Mouse (Mus musculus): Measurements from ENCODE around the gene Mark3. TPM values are rescaled to one million over a fixed set of nuclear protein-coding genes. Genes with fewer than 3 reads are reported as not detected.
A peak's percentile ranks its signal among the peaks of the same experiment; 100 is the strongest.

Mark3 gene
- polyA plus RNA-seq, 1 experiment from 2014 or later = 25.8 TPM

GRCm38 (mm10) chr12:111697708-111698107 lies 123.4 kb downstream of the Mark3 start:
- WGBS = 52% methylated on average over 4 of the region's 4 CpGs
- H3K4me1 ChIP-seq (ENCODE audit: insufficient read depth, low read depth, low read length) = peaks cover 16% of the 10 kb centered on the region
- no peaks in the 10 kb centered on the region for H3K36me3 ChIP-seq (ENCODE audit: insufficient read depth, low read length)
- DNase-seq (ENCODE audit: low spot score) (peak; percentile 49), ATAC-seq (no peak)
- H3K27me3 ChIP-seq (replicated peaks; ENCODE audit: insufficient read depth, low read length) = no peaks in the 10 kb centered on the region
- TF ChIP-seq CTCF (IDR thresholded peaks at IDR 0.05) (no peak), EP300 (IDR thresholded peaks at IDR 0.05) (no peak)
- H3K9ac ChIP-seq (replicated peaks; ENCODE audit: low read depth) = no peak overlapping the region
- H3K9me3 ChIP-seq (ENCODE audit: low read length) = no peaks in the 10 kb centered on the region
- H3K4me2 ChIP-seq (replicated peaks; ENCODE audit: low read depth, low read length) = no peak overlapping the region
- no peak overlapping the region for H3K4me3 ChIP-seq (ENCODE audit: low read depth, low read length)
- H3K27ac ChIP-seq (ENCODE audit: low read length) = no peak overlapping the region

DNA sequence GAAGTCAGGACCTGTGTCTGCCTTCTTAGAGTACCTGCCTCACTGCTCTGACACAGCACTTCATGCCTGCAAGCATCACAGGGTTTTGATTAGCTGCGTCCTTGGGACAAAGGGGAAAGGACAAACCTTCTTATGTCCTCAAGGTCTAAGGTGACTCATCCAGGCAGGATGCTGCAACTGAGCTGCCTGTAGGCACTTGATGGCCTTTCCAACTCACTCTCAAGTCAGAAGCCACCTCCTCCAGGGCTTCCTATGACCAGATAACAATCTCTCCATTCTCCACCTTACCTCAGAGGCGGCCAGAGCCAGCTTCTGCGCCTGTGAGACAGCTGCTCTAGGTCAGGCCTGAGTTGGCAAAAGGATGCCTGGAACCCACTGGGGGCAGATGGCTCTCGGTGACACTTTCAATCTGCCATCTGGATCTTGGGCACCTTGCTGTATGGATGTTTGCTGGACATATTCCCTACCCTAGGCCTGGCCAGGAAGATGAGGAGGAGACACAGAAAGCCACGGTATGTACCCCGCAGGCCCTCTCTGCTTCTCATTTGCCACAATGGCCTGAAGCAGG lies 124.1 kb downstream of the Mark3 start:
- Histone ChIP-seq H3K4me2 (replicated peaks; ENCODE audit: low read depth, low read length) (no peak overlapping the region), H3K27ac (ENCODE audit: low read length) (no peak overlapping the region), H3K9me3 (ENCODE audit: low read length) (no peaks in the 10 kb centered on the region), H3K4me3 (ENCODE audit: low read depth, low read length) (no peak overlapping the region), H3K9ac (replicated peaks; ENCODE audit: low read depth) (no peak overlapping the region), H3K4me1 (ENCODE audit: insufficient read depth, low read depth, low read length) (peaks cover 14% of the 10 kb centered on the region), H3K27me3 (replicated peaks; ENCODE audit: insufficient read depth, low read length) (no peaks in the 10 kb centered on the region), H3K36me3 (ENCODE audit: insufficient read depth, low read length) (no peaks in the 10 kb centered on the region)
- 78% methylated on average over 6 of the region's 6 CpGs for WGBS
- ATAC-seq (no peak), DNase-seq (ENCODE audit: low spot score) (no peak)
- TF ChIP-seq CTCF (IDR thresholded peaks at IDR 0.05) = no peak

- Histone ChIP-seq H3K27ac (ENCODE audit: low read length) (no peak overlapping the region), H3K4me2 (replicated peaks; ENCODE audit: low read depth, low read length) (no peak overlapping the region), H3K4me3 (ENCODE audit: low read depth, low read length) (no peak overlapping the region), H3K9ac (replicated peaks; ENCODE audit: low read depth) (no peak overlapping the region), H3K9me3 (ENCODE audit: low read length) (no peaks in the 10 kb centered on the region), H3K27me3 (replicated peaks; ENCODE audit: insufficient read depth, low read length) (no peaks in the 10 kb centered on the region), H3K36me3 (ENCODE audit: insufficient read depth, low read length) (no peaks in the 10 kb centered on the region), H3K4me1 (ENCODE audit: insufficient read depth, low read depth, low read length) (peaks cover 11% of the 10 kb centered on the region; the same call in 1 of the 2 replicates)
- 75% methylated on average over 4 of the region's 4 CpGs for WGBS
- TF ChIP-seq EP300 (IDR thresholded peaks at IDR 0.05) (no peak), CTCF (IDR thresholded peaks at IDR 0.05) (no peak)
- ATAC-seq = no peak
- no peak for DNase-seq (ENCODE audit: low spot score)
These were observed 125.2 kb downstream of the Mark3 start for GRCm38 (mm10) chr12:111699542-111699941.

- WGBS = 47% methylated on average over 9 of the region's 9 CpGs
- no peak for DNase-seq (ENCODE audit: low spot score)
- no peak for ATAC-seq
- TF ChIP-seq EP300 (IDR thresholded peaks at IDR 0.05) (no peak), CTCF (IDR thresholded peaks at IDR 0.05) (no peak)
- Histone ChIP-seq H3K27ac (ENCODE audit: low read length) (no peak overlapping the region), H3K4me1 (ENCODE audit: insufficient read depth, low read depth, low read length) (peaks cover 15% of the 10 kb centered on the region), H3K4me2 (replicated peaks; ENCODE audit: low read depth, low read length) (no peak overlapping the region), H3K9ac (replicated peaks; ENCODE audit: low read depth) (no peak overlapping the region), H3K27me3 (replicated peaks; ENCODE audit: insufficient read depth, low read length) (no peaks in the 10 kb centered on the region), H3K4me3 (ENCODE audit: low read depth, low read length) (no peak overlapping the region), H3K36me3 (ENCODE audit: insufficient read depth, low read length) (no peaks in the 10 kb centered on the region), H3K9me3 (ENCODE audit: low read length) (no peaks in the 10 kb centered on the region)
These were observed 126.7 kb downstream of the Mark3 start for GRCm38 (mm10) chr12:111700920-111701458.

DNA sequence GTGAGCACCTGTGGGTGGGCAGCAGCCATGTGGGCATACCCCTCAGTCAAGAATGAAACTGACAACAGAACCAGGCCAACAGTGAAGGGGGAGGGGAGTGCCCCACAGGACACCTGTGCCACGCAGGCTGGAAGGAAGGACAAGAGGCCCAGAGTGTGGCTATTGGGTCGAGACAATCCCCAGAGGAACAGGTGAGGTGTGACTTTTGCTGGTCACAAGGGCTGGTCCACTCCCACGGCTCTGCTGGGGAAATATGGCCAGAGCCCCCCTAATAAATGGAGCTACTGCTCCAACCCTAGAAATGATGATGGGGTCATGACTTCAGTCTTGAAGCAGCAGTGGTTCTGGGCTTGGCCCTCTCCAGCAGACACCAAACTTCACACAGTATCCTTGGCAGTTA lies 129.0 kb downstream of the Mark3 start:
- DNase-seq (ENCODE audit: low spot score) (no peak), ATAC-seq (no peak)
- no peaks in the 10 kb centered on the region for H3K27me3 ChIP-seq (replicated peaks; ENCODE audit: insufficient read depth, low read length)
- no peak overlapping the region for H3K9ac ChIP-seq (replicated peaks; ENCODE audit: low read depth)
- no peak overlapping the region for H3K27ac ChIP-seq (ENCODE audit: low read length)
- no peak overlapping the region for H3K4me3 ChIP-seq (ENCODE audit: low read depth, low read length)
- no peak overlapping the region for H3K4me2 ChIP-seq (replicated peaks; ENCODE audit: low read depth, low read length)
- TF ChIP-seq CTCF (IDR thresholded peaks at IDR 0.05) (no peak), EP300 (IDR thresholded peaks at IDR 0.05) (no peak)
- H3K4me1 ChIP-seq (ENCODE audit: insufficient read depth, low read depth, low read length) = peaks cover 15% of the 10 kb centered on the region
- no peaks in the 10 kb centered on the region for H3K9me3 ChIP-seq (ENCODE audit: low read length)
- 75% methylated on average over 3 of the region's 3 CpGs for WGBS
- H3K36me3 ChIP-seq (ENCODE audit: insufficient read depth, low read length) = no peaks in the 10 kb centered on the region

DNA sequence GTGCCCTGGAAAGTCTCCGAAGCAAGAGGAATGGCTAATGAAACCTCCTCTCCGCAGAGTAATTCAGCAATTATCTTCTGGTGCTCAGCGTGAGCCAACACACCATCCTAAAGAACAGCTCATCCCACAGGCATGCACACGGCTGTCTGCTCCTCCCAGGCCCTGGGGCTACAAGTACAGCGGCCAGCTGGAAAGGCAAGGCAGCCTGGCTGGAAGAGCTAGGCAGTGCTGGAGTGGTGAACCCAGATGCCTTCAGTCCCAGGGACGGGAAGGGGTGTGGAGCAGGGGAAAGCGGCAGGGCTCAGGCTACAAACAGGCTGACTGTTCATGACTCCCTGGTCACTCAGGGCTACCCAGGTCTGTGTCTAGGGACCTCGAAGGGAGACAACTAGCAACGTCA lies 130.3 kb downstream of the Mark3 start:
- Histone ChIP-seq H3K4me2 (replicated peaks; ENCODE audit: low read depth, low read length) (no peak overlapping the region), H3K4me1 (ENCODE audit: insufficient read depth, low read depth, low read length) (peaks cover 15% of the 10 kb centered on the region), H3K9me3 (ENCODE audit: low read length) (no peaks in the 10 kb centered on the region), H3K27ac (ENCODE audit: low read length) (peak overlapping the region; percentile 78), H3K9ac (replicated peaks; ENCODE audit: low read depth) (no peak overlapping the region), H3K36me3 (ENCODE audit: insufficient read depth, low read length) (peaks cover 11% of the 10 kb centered on the region; the same call in 1 of the 2 replicates), H3K4me3 (ENCODE audit: low read depth, low read length) (no peak overlapping the region), H3K27me3 (replicated peaks; ENCODE audit: insufficient read depth, low read length) (no peaks in the 10 kb centered on the region)
- 39% methylated on average over 9 of the region's 9 CpGs for WGBS
- peak; percentile 81 for ATAC-seq
- TF ChIP-seq CTCF (IDR thresholded peaks at IDR 0.05) = no peak
- no peak for TF ChIP-seq EP300 (IDR thresholded peaks at IDR 0.05)
- peak; percentile 88 for DNase-seq (ENCODE audit: low spot score)
